Mouse (Mus musculus) neural tube, embryonic 12.5 days (tissue): Measurements from ENCODE around the gene Ror2. TPM values are rescaled to one million over a fixed set of nuclear protein-coding genes. Genes with fewer than 3 reads are reported as not detected.

ENCODE experiments used
- ATAC-seq: fragments of 200-750 bp; cut with Nextera tagmentation; 2 replicates; pipeline ENCODE4 v1.8.0; 2017; ENCODE audit warnings: low read depth, mild to moderate bottlenecking, moderate TSS enrichment, moderate library complexity; ENCODE audit not compliant: low FRiP score
- H3K27ac ChIP-seq: fragments of 300-500 bp; sonication (generic); 2 replicates; pipeline ENCODE4 v1.5.1; 2016
- H3K27me3 ChIP-seq: fragments of 300-500 bp; sonication (generic); replicated peaks from 2 replicates; pipeline ENCODE4 v1.6.1; 2016; ENCODE audit warnings: mild to moderate bottlenecking
- H3K36me3 ChIP-seq: fragments of 300-500 bp; sonication (generic); 2 replicates; pipeline ENCODE4 v1.6.1; 2016; ENCODE audit warnings: mild to moderate bottlenecking
- H3K4me1 ChIP-seq: fragments of 300-500 bp; sonication (generic); 2 replicates; pipeline ENCODE4 v1.6.1; 2016
- H3K4me2 ChIP-seq: fragments of 300-500 bp; sonication (generic); replicated peaks from 2 replicates; pipeline ENCODE4 v1.6.1; 2016; ENCODE audit warnings: mild to moderate bottlenecking
- H3K4me3 ChIP-seq: fragments of 300-500 bp; sonication (generic); 2 replicates; pipeline ENCODE4 v1.5.1; 2016
- H3K9ac ChIP-seq: fragments of 300-500 bp; sonication (generic); 2 replicates; pipeline ENCODE4 v1.6.1; 2016; ENCODE audit warnings: mild to moderate bottlenecking
- H3K9me3 ChIP-seq: fragments of 300-500 bp; sonication (generic); 2 replicates; pipeline ENCODE4 v1.6.1; 2016; ENCODE audit warnings: mild to moderate bottlenecking
- WGBS: fragments of 180-500 bp; shearing (Covaris S2); methylation state at CpG from one replicate; pipeline ENCODE4 v1.1.7; 2016; 5-methylcytosine and 5-hydroxymethylcytosine counted together
- polyA plus RNA-seq: library from polyadenylated mRNA; unstranded; fragments of >200 nt; fragmentation: Nextera tagmentation; extraction: Ambion mirVana; gene quantifications from 2 replicates; pipeline ENCODE4 v1.2.1, GENCODE M21; 2016

Ror2 gene
- polyA plus RNA-seq, 1 experiment from 2014 or later = 10.7 TPM

DNA sequence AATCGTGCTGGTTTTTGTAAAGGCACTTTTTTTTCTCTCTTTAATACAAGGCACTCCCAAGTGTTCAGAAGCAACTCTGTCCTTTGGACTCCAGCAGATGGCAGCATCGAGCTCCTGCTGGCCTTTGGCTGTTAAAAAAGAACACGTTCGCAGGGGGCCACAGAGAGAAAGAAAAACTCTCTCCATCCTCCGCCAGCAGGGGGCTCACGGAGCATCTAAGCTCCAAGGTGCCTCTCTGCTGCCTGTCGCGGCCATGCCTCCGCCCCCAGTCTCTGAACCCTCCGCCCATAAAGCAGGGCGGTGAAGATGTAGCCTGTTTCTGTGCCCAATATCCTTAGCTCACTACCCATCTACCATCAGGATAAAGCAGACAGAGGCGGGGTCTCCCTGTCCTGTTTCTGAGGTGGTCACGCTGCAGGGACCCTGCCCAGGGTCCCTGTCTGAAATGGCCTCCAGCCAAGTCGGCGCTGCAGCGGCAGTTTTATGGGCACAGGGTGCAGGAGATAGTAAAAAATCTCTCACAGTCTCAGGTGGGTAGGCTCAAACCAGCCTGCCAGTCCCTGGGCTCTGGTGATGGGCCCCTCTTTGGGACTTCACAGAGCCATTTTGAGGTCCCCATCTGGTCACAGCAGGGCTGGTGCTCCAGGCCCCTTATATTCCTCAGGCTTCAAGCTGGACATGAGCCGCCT, 176.2 kb downstream of the Ror2 start:
- Histone ChIP-seq H3K9me3 (no peaks in the 10 kb centered on the region), H3K27ac (no peak overlapping the region), H3K4me2 (peak overlapping the region; percentile 53), H3K36me3 (peaks cover 6% of the 10 kb centered on the region; the same call in 1 of the 2 replicates), H3K4me1 (peaks cover 5% of the 10 kb centered on the region; the same call in 1 of the 2 replicates), H3K9ac (peak overlapping the region; percentile 30; the same call in 1 of the 2 replicates), H3K4me3 (peak overlapping the region; percentile 11; the same call in 1 of the 2 replicates), H3K27me3 (no peaks in the 10 kb centered on the region)
- WGBS = 20% methylated on average over 17 of the region's 17 CpGs
- ATAC-seq = peak; percentile 86

DNA sequence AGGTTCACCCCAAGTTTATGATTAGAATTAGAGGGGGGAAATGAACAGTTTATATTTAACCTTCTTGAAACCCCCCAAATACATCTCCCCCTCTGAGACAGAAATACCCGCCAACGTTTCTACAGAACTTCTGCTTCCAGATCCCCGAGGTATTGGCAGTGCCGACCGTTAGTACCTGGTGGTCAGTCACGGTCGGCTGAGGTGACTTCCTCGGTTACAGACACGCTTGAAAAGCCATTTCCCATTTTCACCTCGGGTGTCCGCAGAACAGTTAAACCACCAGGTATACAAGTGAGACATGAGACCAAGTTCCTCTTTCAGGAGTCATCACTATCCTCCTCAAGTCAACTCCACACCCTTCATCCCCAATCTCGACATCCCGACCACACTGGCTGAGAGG, 179.2 kb downstream of the Ror2 start:
- no peak for ATAC-seq
- WGBS = 87% methylated on average over 13 of the region's 13 CpGs
- H3K27ac ChIP-seq = no peak overlapping the region
- H3K4me2 ChIP-seq = no peak overlapping the region
- no peaks in the 10 kb centered on the region for H3K9me3 ChIP-seq
- peaks cover 5% of the 10 kb centered on the region; the same call in 1 of the 2 replicates for H3K4me1 ChIP-seq
- H3K27me3 ChIP-seq = no peaks in the 10 kb centered on the region
- peaks cover 6% of the 10 kb centered on the region; the same call in 1 of the 2 replicates for H3K36me3 ChIP-seq
- H3K4me3 ChIP-seq = no peak overlapping the region
- no peak overlapping the region for H3K9ac ChIP-seq

DNA sequence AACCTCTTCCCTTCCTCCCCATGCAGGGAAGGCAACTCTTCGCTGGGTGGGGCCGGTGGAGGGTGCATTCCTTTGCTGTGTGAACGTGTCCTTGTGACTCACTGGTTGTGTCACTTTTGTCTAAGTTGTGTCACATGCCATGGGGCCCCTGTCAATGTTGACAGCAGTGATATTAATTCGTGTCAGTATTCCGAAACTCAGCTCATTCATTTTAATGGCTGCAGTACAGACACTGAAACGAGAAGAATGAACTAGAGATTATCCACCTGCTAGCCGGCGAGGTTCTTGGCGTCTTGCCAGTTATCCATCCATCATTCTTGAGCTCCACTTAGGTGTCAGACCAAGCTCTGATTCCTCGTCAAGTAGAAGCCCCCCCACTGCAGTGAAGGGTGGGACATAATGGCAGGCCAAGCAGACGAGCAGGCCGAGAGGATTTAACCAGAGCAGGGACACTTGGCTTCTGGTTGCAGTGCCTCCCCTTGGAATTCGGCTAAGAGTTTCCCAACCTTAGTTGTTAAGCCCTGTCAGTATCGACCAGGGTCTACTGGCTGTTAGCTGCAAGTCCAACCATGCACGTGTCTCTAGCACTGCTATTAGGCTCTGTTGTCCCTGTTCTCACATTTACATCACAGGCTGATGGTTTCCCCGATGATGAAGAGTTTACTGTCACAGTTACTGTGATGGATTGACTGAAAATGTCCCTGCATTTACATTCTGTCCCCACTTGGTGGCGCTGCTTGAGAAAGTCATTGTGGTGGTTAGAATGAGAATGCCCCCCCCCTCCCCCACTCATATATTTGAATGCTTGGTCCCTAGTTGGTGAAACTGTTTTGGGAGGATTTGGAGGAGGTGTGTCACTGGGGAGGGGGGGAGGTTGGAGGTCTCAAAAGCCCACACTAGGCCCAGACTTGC, 185.9 kb downstream of the Ror2 start:
- no peaks in the 10 kb centered on the region for H3K36me3 ChIP-seq
- no peak overlapping the region for H3K27ac ChIP-seq
- no peak overlapping the region for H3K9ac ChIP-seq
- H3K4me3 ChIP-seq = no peak overlapping the region
- H3K4me2 ChIP-seq = no peak overlapping the region
- WGBS = 54% methylated on average over 17 of the region's 17 CpGs
- H3K9me3 ChIP-seq = no peaks in the 10 kb centered on the region
- 0 out of 2 replicates have a peak, but pooled peaks cover 6% of the 10 kb centered on the region for H3K4me1 ChIP-seq
- no peaks in the 10 kb centered on the region for H3K27me3 ChIP-seq
- no peak for ATAC-seq

DNA sequence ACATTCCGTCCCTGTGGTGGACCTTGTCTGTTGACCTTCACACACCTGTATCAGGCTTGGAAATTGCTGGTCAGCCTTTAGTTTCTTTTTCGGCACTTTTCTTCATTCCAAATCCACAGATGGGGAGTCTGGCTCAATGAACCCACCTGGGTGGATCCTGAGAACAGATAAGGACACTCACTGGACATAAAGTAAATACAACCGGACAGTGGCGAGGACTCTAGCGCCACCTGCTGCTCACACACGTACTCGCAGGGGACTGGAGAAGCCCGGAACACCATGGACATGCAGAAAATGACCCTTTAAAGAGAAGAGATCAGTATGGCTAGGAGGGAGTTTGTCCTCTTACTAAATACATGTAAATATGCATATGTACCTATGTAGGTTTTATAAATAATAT, 189.3 kb downstream of the Ror2 start:
- no peaks in the 10 kb centered on the region for H3K9me3 ChIP-seq
- WGBS = 21% methylated on average over 8 of the region's 8 CpGs
- ATAC-seq = no peak
- 0 out of 2 replicates have a peak, but pooled peaks cover 6% of the 10 kb centered on the region for H3K4me1 ChIP-seq
- H3K4me3 ChIP-seq = no peak overlapping the region
- no peak overlapping the region for H3K27ac ChIP-seq
- H3K4me2 ChIP-seq = no peak overlapping the region
- no peak overlapping the region for H3K9ac ChIP-seq
- H3K36me3 ChIP-seq = no peaks in the 10 kb centered on the region
- no peaks in the 10 kb centered on the region for H3K27me3 ChIP-seq

DNA sequence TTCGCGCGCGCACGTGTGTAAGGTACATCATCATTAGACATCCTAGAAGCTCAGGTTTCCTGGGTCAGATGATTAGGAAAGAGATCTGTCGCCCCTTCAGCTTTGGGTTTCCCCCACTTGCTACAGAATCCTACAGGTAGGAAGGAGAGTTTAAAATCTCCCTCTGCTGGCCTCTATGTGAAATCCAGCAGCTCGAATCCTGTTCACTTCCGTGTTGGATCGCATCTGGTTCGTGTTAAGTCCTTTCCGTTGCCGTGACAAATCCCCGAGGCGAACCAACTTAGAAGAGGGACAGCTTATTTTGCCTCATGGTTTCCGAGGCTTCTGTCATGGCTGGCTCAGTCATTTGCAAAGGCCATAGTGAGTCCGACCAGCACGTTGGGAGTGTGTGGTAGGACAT, 190.7 kb downstream of the Ror2 start:
- no peaks in the 10 kb centered on the region for H3K9me3 ChIP-seq
- no peak for ATAC-seq
- no peak overlapping the region for H3K4me2 ChIP-seq
- no peak overlapping the region for H3K4me3 ChIP-seq
- H3K9ac ChIP-seq = no peak overlapping the region
- H3K36me3 ChIP-seq = no peaks in the 10 kb centered on the region
- H3K27ac ChIP-seq = no peak overlapping the region
- 0 out of 2 replicates have a peak, but pooled peaks cover 6% of the 10 kb centered on the region for H3K4me1 ChIP-seq
- 84% methylated on average over 17 of the region's 17 CpGs for WGBS
- no peaks in the 10 kb centered on the region for H3K27me3 ChIP-seq

DNA sequence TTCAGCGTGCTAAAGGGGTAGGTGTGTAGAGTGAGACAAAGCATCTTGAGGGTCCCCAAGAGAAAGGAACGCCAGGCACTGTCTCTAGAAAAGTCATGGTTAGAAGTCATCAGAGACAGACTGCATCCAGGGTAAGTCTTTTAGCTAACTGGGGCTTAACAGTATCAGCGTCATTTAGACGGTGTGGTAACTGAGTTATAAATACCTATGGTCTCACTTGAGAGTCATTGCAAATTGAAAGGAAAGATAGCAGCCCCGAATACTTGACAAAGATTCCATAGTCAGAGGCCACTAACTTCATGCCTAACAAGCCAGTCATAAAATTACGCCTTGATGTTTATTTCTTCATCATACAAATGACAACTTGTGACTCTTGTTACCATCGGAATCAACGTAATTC, 191.3 kb downstream of the Ror2 start:
- H3K4me2 ChIP-seq = no peak overlapping the region
- no peaks in the 10 kb centered on the region for H3K27me3 ChIP-seq
- no peaks in the 10 kb centered on the region for H3K36me3 ChIP-seq
- 87% methylated on average over 8 of the region's 8 CpGs for WGBS
- no peaks in the 10 kb centered on the region for H3K9me3 ChIP-seq
- 0 out of 2 replicates have a peak, but pooled peaks cover under 1% of the 10 kb centered on the region for H3K4me1 ChIP-seq
- no peak overlapping the region for H3K9ac ChIP-seq
- no peak overlapping the region for H3K27ac ChIP-seq
- no peak for ATAC-seq
- no peak overlapping the region for H3K4me3 ChIP-seq

DNA sequence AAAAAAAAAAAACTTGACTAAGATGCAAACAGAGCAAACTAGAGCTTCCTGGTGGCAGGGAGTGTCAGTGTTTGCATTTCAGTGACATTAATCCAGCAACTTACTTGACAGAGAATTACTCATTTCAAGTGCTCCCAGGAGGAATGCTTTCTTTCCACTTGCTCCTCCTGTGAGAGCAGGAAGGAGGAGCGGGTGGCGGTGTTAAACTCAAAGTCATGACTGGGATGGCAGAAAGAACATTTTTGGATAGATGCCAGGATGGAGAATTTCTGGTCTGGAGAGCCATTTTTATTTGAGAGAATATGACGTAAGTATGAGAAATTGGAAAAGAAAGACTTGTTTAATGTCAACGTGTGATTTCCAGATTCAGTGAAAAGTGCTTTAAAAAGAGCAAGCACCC, 192.5 kb downstream of the Ror2 start:
- no peak for ATAC-seq
- H3K27me3 ChIP-seq = no peaks in the 10 kb centered on the region
- no peak overlapping the region for H3K27ac ChIP-seq
- no peaks in the 10 kb centered on the region for H3K36me3 ChIP-seq
- WGBS = 72% methylated on average over 4 of the region's 4 CpGs
- H3K4me2 ChIP-seq = no peak overlapping the region
- H3K4me3 ChIP-seq = no peak overlapping the region
- H3K9me3 ChIP-seq = no peaks in the 10 kb centered on the region
- no peak overlapping the region for H3K9ac ChIP-seq
- H3K4me1 ChIP-seq = no peaks in the 10 kb centered on the region

DNA sequence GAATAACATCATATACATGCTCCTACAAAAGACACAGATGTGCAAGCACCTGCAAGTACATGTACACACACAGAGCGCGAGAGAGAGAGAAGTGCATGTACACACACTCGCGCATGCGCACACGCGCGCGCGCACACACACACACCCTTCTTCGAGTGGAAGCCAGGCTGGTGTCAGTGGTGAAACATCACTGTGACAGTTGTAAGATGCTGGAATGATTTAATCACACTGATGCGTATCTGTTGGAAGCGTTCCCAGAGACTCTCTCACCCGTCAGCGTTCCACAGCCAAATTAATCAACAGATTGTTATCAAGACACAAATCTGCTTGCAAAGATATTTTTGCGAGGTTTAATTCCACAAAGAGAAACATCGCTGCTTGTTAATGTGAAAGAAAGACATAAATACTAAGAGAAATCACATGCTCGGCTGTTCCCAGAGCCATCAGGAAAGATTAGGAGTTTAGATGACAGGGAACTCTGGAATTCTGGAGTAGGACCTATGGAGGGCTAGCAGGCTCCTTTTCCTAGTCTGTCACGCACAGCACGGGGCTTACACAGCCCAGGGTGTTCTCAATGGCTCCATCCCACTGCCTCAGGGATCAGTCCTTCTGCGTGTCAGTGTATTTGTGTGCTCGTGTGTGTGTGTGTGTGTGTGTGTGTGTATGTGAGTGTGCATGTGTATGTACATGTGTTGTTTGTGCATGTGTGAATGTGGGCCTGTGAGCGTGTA, 199.2 kb downstream of the Ror2 start:
- no peak overlapping the region for H3K9ac ChIP-seq
- ATAC-seq = no peak
- H3K4me1 ChIP-seq = no peaks in the 10 kb centered on the region
- H3K9me3 ChIP-seq = no peaks in the 10 kb centered on the region
- no peak overlapping the region for H3K4me2 ChIP-seq
- H3K27ac ChIP-seq = no peak overlapping the region
- H3K4me3 ChIP-seq = no peak overlapping the region
- WGBS = 91% methylated on average over 23 of the region's 23 CpGs
- H3K36me3 ChIP-seq = no peaks in the 10 kb centered on the region
- H3K27me3 ChIP-seq = no peaks in the 10 kb centered on the region

DNA sequence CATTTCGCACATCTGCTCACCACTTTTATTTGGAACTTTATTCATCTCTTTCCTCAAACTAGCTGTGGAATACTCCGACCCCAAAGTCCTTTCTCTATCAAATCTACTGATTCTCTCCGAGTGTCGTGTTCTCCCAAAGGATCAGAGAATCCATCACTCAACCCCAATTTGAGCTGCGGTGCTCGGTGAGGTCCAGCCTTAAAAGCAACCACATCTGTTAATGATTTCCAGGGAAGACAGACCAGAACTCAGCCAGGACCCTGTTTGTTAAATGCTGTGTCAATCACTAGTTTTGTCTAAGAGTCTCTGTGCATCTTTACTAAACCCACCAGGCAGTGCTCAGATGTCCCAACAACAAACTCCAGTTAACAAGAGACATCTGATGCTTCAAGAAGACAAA, 204.1 kb downstream of the Ror2 start:
- Histone ChIP-seq H3K9me3 (no peaks in the 10 kb centered on the region), H3K27ac (no peak overlapping the region), H3K4me1 (no peaks in the 10 kb centered on the region; the same call in none of the 2 replicates), H3K9ac (no peak overlapping the region), H3K4me3 (no peak overlapping the region), H3K36me3 (no peaks in the 10 kb centered on the region), H3K4me2 (no peak overlapping the region), H3K27me3 (no peaks in the 10 kb centered on the region)
- ATAC-seq = no peak
- WGBS = 43% methylated on average over 6 of the region's 6 CpGs

DNA sequence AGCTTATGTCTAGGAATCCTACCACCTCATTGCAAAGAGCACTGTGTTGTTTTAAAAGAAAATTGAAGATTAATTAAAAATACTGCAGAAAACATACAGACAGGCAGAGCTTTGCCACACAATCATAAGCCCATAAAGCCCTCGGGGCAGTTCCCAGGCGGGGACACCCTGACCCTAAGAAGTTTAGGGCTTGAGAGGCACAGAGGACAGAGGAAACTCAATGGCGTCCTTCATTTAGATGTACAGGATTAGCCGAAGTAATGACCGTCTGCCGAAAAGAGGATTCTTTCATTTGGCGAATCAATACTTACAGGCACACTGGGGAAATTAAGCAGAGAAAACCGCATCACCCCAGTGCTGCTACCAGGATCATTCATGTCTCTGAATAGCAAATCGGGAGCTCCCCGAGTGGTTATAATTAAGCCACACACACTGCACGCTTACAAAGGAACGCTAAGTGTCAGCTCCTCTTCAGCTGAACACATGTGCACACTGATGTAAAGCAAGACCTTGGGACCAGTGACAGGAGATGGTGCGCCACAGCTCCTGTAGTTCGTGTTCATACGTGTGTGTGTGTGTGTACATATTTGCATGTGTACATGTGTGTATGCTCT, 208.1 kb downstream of the Ror2 start:
- H3K9me3 ChIP-seq = no peaks in the 10 kb centered on the region
- H3K27me3 ChIP-seq = no peaks in the 10 kb centered on the region
- no peak overlapping the region for H3K27ac ChIP-seq
- no peak overlapping the region for H3K4me3 ChIP-seq
- H3K36me3 ChIP-seq = no peaks in the 10 kb centered on the region
- WGBS = 67% methylated on average over 15 of the region's 15 CpGs
- H3K4me1 ChIP-seq = no peaks in the 10 kb centered on the region; the same call in none of the 2 replicates
- H3K4me2 ChIP-seq = no peak overlapping the region
- H3K9ac ChIP-seq = no peak overlapping the region
- no peak for ATAC-seq

DNA sequence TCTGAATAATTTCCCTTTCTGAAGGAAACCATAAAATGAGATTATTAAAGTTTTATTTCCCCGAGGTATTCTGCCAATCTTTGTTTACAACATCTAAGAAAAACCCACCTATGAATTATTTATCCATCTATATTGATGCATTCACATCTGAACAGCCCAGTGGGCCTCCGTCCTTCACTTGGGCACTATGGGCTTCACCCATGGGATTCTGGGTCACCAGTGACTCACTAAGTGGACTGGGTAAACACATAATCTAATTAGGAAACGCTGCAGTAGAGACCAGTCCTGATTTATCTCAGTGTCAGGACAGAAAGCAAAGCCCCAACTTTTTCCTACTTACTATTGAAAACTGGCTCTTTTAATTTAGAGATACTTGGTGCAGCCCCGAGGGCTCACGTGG, 210.9 kb downstream of the Ror2 start:
- Histone ChIP-seq H3K4me1 (no peaks in the 10 kb centered on the region; the same call in none of the 2 replicates), H3K4me3 (no peak overlapping the region), H3K9me3 (no peaks in the 10 kb centered on the region), H3K27me3 (no peaks in the 10 kb centered on the region), H3K36me3 (no peaks in the 10 kb centered on the region), H3K4me2 (no peak overlapping the region), H3K27ac (no peak overlapping the region), H3K9ac (no peak overlapping the region)
- WGBS = 67% methylated on average over 5 of the region's 5 CpGs
- no peak for ATAC-seq
